Mouse (Mus musculus) spleen, adult 2 months (tissue): ENCODE results near the gene Rpl9-ps6.

Source experiments
- CTCF ChIP-seq: fragments of 200-500 bp; IDR thresholded peaks from 2 replicates; pipeline ENCODE4 v1.5.1; 2011; ENCODE audit warnings: mild to moderate bottlenecking, inconsistent platforms; ENCODE audit not compliant: insufficient read depth, insufficient read length, insufficient replicate concordance; ENCODE audit errors: extremely low read depth
- POLR2A ChIP-seq: fragments of 200-500 bp; IDR thresholded peaks from 2 replicates; pipeline ENCODE4 v1.6.1; 2011; ENCODE audit warnings: low read depth, low read length, inconsistent platforms

DNA sequence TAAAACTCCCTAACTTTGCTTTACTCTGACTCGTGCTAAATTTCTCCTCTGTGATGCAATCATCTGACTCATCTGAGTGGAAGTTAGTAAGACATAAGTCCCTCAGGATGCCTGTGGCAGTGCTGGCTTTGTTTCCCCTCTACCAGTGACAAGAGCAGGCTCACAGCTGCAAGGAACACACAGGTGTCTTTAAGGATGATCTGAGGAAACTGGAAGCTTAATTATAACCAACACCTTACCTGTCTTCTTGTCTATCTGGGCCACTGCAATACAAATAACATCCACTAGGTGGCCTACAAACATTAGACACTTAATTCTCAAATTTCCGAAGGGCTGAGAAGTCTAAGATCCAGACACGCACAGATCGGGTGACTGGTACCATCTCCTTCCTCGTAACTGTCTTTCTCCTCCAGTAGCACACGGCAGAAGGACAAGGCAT, 3.7 kb upstream of the Rpl9-ps6 start:
- TF ChIP-seq POLR2A (no peak), CTCF (no peak)
